Mouse (Mus musculus): Measurements from ENCODE around the gene Otud7b. TPM values are rescaled to one million over a fixed set of nuclear protein-coding genes. Genes with fewer than 3 reads are reported as not detected.
A peak's percentile ranks its signal among the peaks of the same experiment; 100 is the strongest.

Gene Otud7b
- total RNA-seq (2021), result 10 to 100 TPM; 52.2 to 54.5 TPM

- DNase-seq (ENCODE audit: low spot score), result peak; percentile 67
- intact Hi-C loops (cut with DNase I), result loop anchor here (5.0 kb wide), 2 partner anchors 37 to 43 kb away; no protein-coding TSS in a partner anchor
Measured at GRCm38 (mm10) chr3:96104261-96105065, at the start of gene Otud7b. Otud7b (plus strand) TSS chr3:96104527.

GRCm38 (mm10) chr3:96055294-96055693 lies 49.0 kb upstream of the Otud7b start:
- intact Hi-C loops (cut with DNase I), result loop anchor here (10.0 kb wide), 1 partner anchor 170 kb away; the partner anchor contains the start of gene Ciart
- DNase-seq (ENCODE audit: low spot score), result no peak

GRCm38 (mm10) chr3:96056031-96056430 lies 48.3 kb upstream of the Otud7b start:
- intact Hi-C loops (cut with DNase I), result loop anchor here (10.0 kb wide), 1 partner anchor 171 kb away; the partner anchor contains the start of gene Ciart
- no peak for DNase-seq (ENCODE audit: low spot score)

GRCm38 (mm10) chr3:96057747-96058204 lies 46.6 kb upstream of the Otud7b start:
- intact Hi-C loops (cut with DNase I), result loop anchor here (10.0 kb wide), 1 partner anchor 173 kb away; the partner anchor contains the start of gene Ciart
- DNase-seq (ENCODE audit: low spot score), result peak; percentile 75

- intact Hi-C loops (cut with DNase I), result loop anchor here (10.0 kb wide), 1 partner anchor 174 kb away; the partner anchor contains the start of gene Ciart
- peak; percentile 24 for DNase-seq (ENCODE audit: low spot score)
Measured at GRCm38 (mm10) chr3:96058231-96058896, 46.0 kb upstream of the Otud7b start, which contains the start of gene Vps45. Vps45 (minus strand) TSS chr3:96058466.

GRCm38 (mm10) chr3:96060146-96060545 lies 44.2 kb upstream of the Otud7b start:
- DNase-seq (ENCODE audit: low spot score), result no peak
- intact Hi-C loops (cut with DNase I), result no loop called here

- intact Hi-C loops (cut with DNase I), result no loop called here
- no peak for DNase-seq (ENCODE audit: low spot score)
Measured at GRCm38 (mm10) chr3:96063299-96063698, 41.0 kb upstream of the Otud7b start.

GRCm38 (mm10) chr3:96064217-96064616 lies 40.1 kb upstream of the Otud7b start:
- intact Hi-C loops (cut with DNase I), result no loop called here
- no peak for DNase-seq (ENCODE audit: low spot score)

GRCm38 (mm10) chr3:96065147-96065546 lies 39.2 kb upstream of the Otud7b start:
- intact Hi-C loops (cut with DNase I), result loop anchor here (5.0 kb wide), 2 partner anchors 37 to 147 kb away; partner anchors contain the start of gene Otud7b

GRCm38 (mm10) chr3:96065754-96066375 lies 38.5 kb upstream of the Otud7b start:
- intact Hi-C loops (cut with DNase I), result loop anchor here (1.0 to 5.0 kb wide), 3 partner anchors 36 to 146 kb away; partner anchors contain the start of gene Otud7b
- DNase-seq (ENCODE audit: low spot score), result no peak

More at GRCm38 (mm10) chr3:96065147-96065546, 39.2 kb upstream of the Otud7b start:
- DNase-seq (ENCODE audit: low spot score), result no peak

- intact Hi-C loops (cut with DNase I), result loop anchor here (1.0 to 5.0 kb wide), 3 partner anchors 36 to 146 kb away; partner anchors contain the start of gene Otud7b
- DNase-seq (ENCODE audit: low spot score), result no peak
Measured at GRCm38 (mm10) chr3:96066741-96067140, 37.6 kb upstream of the Otud7b start.

GRCm38 (mm10) chr3:96069046-96069445 lies 35.3 kb upstream of the Otud7b start:
- intact Hi-C loops (cut with DNase I), result loop anchor here (5.0 kb wide), 2 partner anchors 33 to 143 kb away; partner anchors contain the start of gene Otud7b
- DNase-seq (ENCODE audit: low spot score), result no peak

- intact Hi-C loops (cut with DNase I), result loop anchor here (5.0 kb wide), 2 partner anchors 33 to 143 kb away; partner anchors contain the start of gene Otud7b
- DNase-seq (ENCODE audit: low spot score), result no peak
Measured at GRCm38 (mm10) chr3:96069542-96069941, 34.8 kb upstream of the Otud7b start.

GRCm38 (mm10) chr3:96070241-96070640 lies 34.1 kb upstream of the Otud7b start:
- DNase-seq (ENCODE audit: low spot score), result no peak
- intact Hi-C loops (cut with DNase I), result no loop called here

GRCm38 (mm10) chr3:96072921-96073486 lies 31.3 kb upstream of the Otud7b start:
- DNase-seq (ENCODE audit: low spot score), result no peak
- intact Hi-C loops (cut with DNase I), result no loop called here

- intact Hi-C loops (cut with DNase I), result no loop called here
- no peak for DNase-seq (ENCODE audit: low spot score)
Measured at GRCm38 (mm10) chr3:96078066-96078465, 26.3 kb upstream of the Otud7b start.

- DNase-seq (ENCODE audit: low spot score), result no peak
- intact Hi-C loops (cut with DNase I), result no loop called here
Measured at GRCm38 (mm10) chr3:96078711-96079110, 25.6 kb upstream of the Otud7b start.

- intact Hi-C loops (cut with DNase I), result loop anchor here (1.0 kb wide), 1 partner anchor 65 kb away; no protein-coding TSS in a partner anchor
- no peak for DNase-seq (ENCODE audit: low spot score)
Measured at GRCm38 (mm10) chr3:96081006-96081405, 23.3 kb upstream of the Otud7b start.

GRCm38 (mm10) chr3:96081650-96082049 lies 22.7 kb upstream of the Otud7b start:
- DNase-seq (ENCODE audit: low spot score), result no peak
- intact Hi-C loops (cut with DNase I), result loop anchor here (1.0 kb wide), 1 partner anchor 65 kb away; no protein-coding TSS in a partner anchor
